Mouse (Mus musculus): ENCODE data around the gene Grcc10. TPM values are rescaled to one million over a fixed set of nuclear protein-coding genes. Genes with fewer than 3 reads are reported as not detected.

The Grcc10 gene
- polyA plus RNA-seq, 1 experiment from 2014 or later: 447 TPM

MicroRNAs encoded within 50 kb of the gene (microRNA counts, 519-probe panel; counts per million panel counts)
- microRNA mmu-miR-141 (2,146 counts per million, percentile 31 among the panel's probes with 10 or more counts), microRNA mmu-miR-200c (2,852 counts per million, percentile 73 among the panel's probes with 10 or more counts)

Small RNA genes within 50 kb of the gene (microRNA-seq; reads per million reads assigned to microRNA genes)
- gene Mir141: 255 reads per million, percentile 65 among the genes with 10 or more reads in this experiment
- gene Mir200c: 1,778 reads per million, percentile 83 among the genes with 10 or more reads in this experiment

Other genes starting within 250 kb of the Grcc10 start
- 0.34 and 0.42 TPM in 2 replicates for gene C1rl, start 248.3 kb downstream of the Grcc10 start, polyA plus RNA-seq (2015; fragmentation: Nextera tagmentation; extraction: Ambion mirVana)
- 2.1 and 2.4 TPM in 2 replicates for gene C1ra, start 229.0 kb downstream of the Grcc10 start, polyA plus RNA-seq (2015; fragmentation: Nextera tagmentation; extraction: Ambion mirVana)
- 2.2 and 3.7 TPM in 2 replicates for gene C1s1, start 199.0 kb downstream of the Grcc10 start, polyA plus RNA-seq (2015; fragmentation: Nextera tagmentation; extraction: Ambion mirVana)
- not detected in 2 replicates for gene C1rb, start 171.1 kb downstream of the Grcc10 start, polyA plus RNA-seq (2015; fragmentation: Nextera tagmentation; extraction: Ambion mirVana)
- 0.05 and 0.06 TPM in 2 replicates for gene C1s2, start 105.3 kb downstream of the Grcc10 start, polyA plus RNA-seq (2015; fragmentation: Nextera tagmentation; extraction: Ambion mirVana)
- gene Lpcat3, start 78.3 kb downstream of the Grcc10 start, polyA plus RNA-seq (2015; fragmentation: Nextera tagmentation; extraction: Ambion mirVana): 50.1 and 54.2 TPM in 2 replicates
- gene Emg1, start 29.2 kb downstream of the Grcc10 start, polyA plus RNA-seq (2015; fragmentation: Nextera tagmentation; extraction: Ambion mirVana): 125 and 133 TPM in 2 replicates
- gene Phb2, start 29.0 kb downstream of the Grcc10 start, polyA plus RNA-seq (2015; fragmentation: Nextera tagmentation; extraction: Ambion mirVana): 347 and 355 TPM in 2 replicates
- 14.6 and 31.3 TPM in 2 replicates for gene Ptpn6, start 2.7 kb downstream of the Grcc10 start, polyA plus RNA-seq (2015; fragmentation: Nextera tagmentation; extraction: Ambion mirVana)
- not detected in 2 replicates for gene Gm45234, start 14.6 kb upstream of the Grcc10 start, polyA plus RNA-seq (2015; fragmentation: Nextera tagmentation; extraction: Ambion mirVana)
- gene Atn1, start 15.2 kb upstream of the Grcc10 start, polyA plus RNA-seq (2015; fragmentation: Nextera tagmentation; extraction: Ambion mirVana): 9.4 and 10.4 TPM in 2 replicates
- gene Eno2, start 28.3 kb upstream of the Grcc10 start, polyA plus RNA-seq (2015; fragmentation: Nextera tagmentation; extraction: Ambion mirVana): 3.7 and 4.3 TPM in 2 replicates
- 2.5 and 5.7 TPM in 2 replicates for gene Lrrc23, start 38.4 kb upstream of the Grcc10 start, polyA plus RNA-seq (2015; fragmentation: Nextera tagmentation; extraction: Ambion mirVana)
- gene Spsb2, start 67.3 kb upstream of the Grcc10 start, polyA plus RNA-seq (2015; fragmentation: Nextera tagmentation; extraction: Ambion mirVana): 7.4 and 9.2 TPM in 2 replicates
- gene Tpi1, start 72.9 kb upstream of the Grcc10 start, polyA plus RNA-seq (2015; fragmentation: Nextera tagmentation; extraction: Ambion mirVana): 1,525 and 1,576 TPM in 2 replicates
- gene Usp5, start 88.1 kb upstream of the Grcc10 start, polyA plus RNA-seq (2015; fragmentation: Nextera tagmentation; extraction: Ambion mirVana): 104 and 112 TPM in 2 replicates
- gene Cdca3, start 88.2 kb upstream of the Grcc10 start, polyA plus RNA-seq (2015; fragmentation: Nextera tagmentation; extraction: Ambion mirVana): 126 and 136 TPM in 2 replicates
- 3.8 and 4.2 TPM in 2 replicates for gene Gnb3, start 98.9 kb upstream of the Grcc10 start, polyA plus RNA-seq (2015; fragmentation: Nextera tagmentation; extraction: Ambion mirVana)
- 12.3 and 15.2 TPM in 2 replicates for gene P3h3, start 116.4 kb upstream of the Grcc10 start, polyA plus RNA-seq (2015; fragmentation: Nextera tagmentation; extraction: Ambion mirVana)
- 2.4 and 2.7 TPM in 2 replicates for gene Gpr162, start 122.6 kb upstream of the Grcc10 start, polyA plus RNA-seq (2015; fragmentation: Nextera tagmentation; extraction: Ambion mirVana)
- 0.25 and 2.1 TPM in 2 replicates for gene Cd4, start 146.8 kb upstream of the Grcc10 start, polyA plus RNA-seq (2015; fragmentation: Nextera tagmentation; extraction: Ambion mirVana)
- gene Lag3, start 170.3 kb upstream of the Grcc10 start, polyA plus RNA-seq (2015; fragmentation: Nextera tagmentation; extraction: Ambion mirVana): 1.1 and 1.7 TPM in 2 replicates
- gene Ptms, start 178.7 kb upstream of the Grcc10 start, polyA plus RNA-seq (2015; fragmentation: Nextera tagmentation; extraction: Ambion mirVana): 203 and 265 TPM in 2 replicates
- gene Mlf2, start 190.0 kb upstream of the Grcc10 start, polyA plus RNA-seq (2015; fragmentation: Nextera tagmentation; extraction: Ambion mirVana): 387 and 398 TPM in 2 replicates
- 141 and 145 TPM in 2 replicates for gene Cops7a, start 224.2 kb upstream of the Grcc10 start, polyA plus RNA-seq (2015; fragmentation: Nextera tagmentation; extraction: Ambion mirVana)

Measured in heart, embryonic 16.5 days (tissue).